Mouse (Mus musculus): Measurements from ENCODE around the gene Snx11. TPM values are rescaled to one million over a fixed set of nuclear protein-coding genes. Genes with fewer than 3 reads are reported as not detected.
"Not testable (repeated sequence)": the region's sequence is repeated elsewhere in the genome, so short reads cannot be mapped to it uniquely, and the experiment has no call there.

The Snx11 gene
- total RNA-seq, 2 experiments from 2014 or later, result 14.6 to 15.1 TPM

GRCm38 (mm10) chr11:96796586-96796985 is 19.2 kb upstream of the Snx11 start:
- no peak for DNase-seq
- intact Hi-C loops (cut with DNase I), result no loop called here

- no peak for DNase-seq
- intact Hi-C loops (cut with DNase I), result no loop called here
These were observed 18.7 kb upstream of the Snx11 start for GRCm38 (mm10) chr11:96796081-96796480.

- intact Hi-C loops (cut with DNase I), result no loop called here
- DNase-seq, result no peak
These were observed 18.1 kb upstream of the Snx11 start for GRCm38 (mm10) chr11:96795491-96795890.

GRCm38 (mm10) chr11:96790681-96791080 is 13.3 kb upstream of the Snx11 start:
- intact Hi-C loops (cut with DNase I), result no loop called here
- DNase-seq, result no peak

- no peak for DNase-seq
- intact Hi-C loops (cut with DNase I), result loop anchor here (2.0 kb wide), 1 partner anchor 37 kb away; no protein-coding TSS in a partner anchor
These were observed 12.6 kb upstream of the Snx11 start for GRCm38 (mm10) chr11:96789990-96790389.

- DNase-seq, result peak; percentile 93 to 95
- intact Hi-C loops (cut with DNase I), result loop anchor here (2.0 kb wide), 1 partner anchor 38 kb away; no protein-coding TSS in a partner anchor
These were observed 11.8 kb upstream of the Snx11 start, which contains the start of gene Cbx1 for GRCm38 (mm10) chr11:96788871-96789795. Gene Cbx1 (plus strand): TSS chr11:96789127.

GRCm38 (mm10) chr11:96786731-96787450 is 9.5 kb upstream of the Snx11 start:
- DNase-seq, result no peak
- intact Hi-C loops (cut with DNase I), result no loop called here

- DNase-seq, result peak; percentile 58 to 80
- intact Hi-C loops (cut with DNase I), result not testable (repeated sequence)
These were observed 7.5 kb upstream of the Snx11 start for GRCm38 (mm10) chr11:96784847-96785246.

GRCm38 (mm10) chr11:96781425-96781824 is 4.1 kb upstream of the Snx11 start:
- intact Hi-C loops (cut with DNase I), result no loop called here
- no peak for DNase-seq

GRCm38 (mm10) chr11:96780306-96780705 is 2.9 kb upstream of the Snx11 start:
- intact Hi-C loops (cut with DNase I), result no loop called here
- no peak for DNase-seq

GRCm38 (mm10) chr11:96778061-96778627 is 785 bp upstream of the Snx11 start:
- intact Hi-C loops (cut with DNase I), result loop anchor here (5.0 kb wide), 2 partner anchors 84 to 139 kb away; partner anchors contain the start of gene Cdk5rap3
- DNase-seq, result not testable (repeated sequence)

- DNase-seq, result no peak
- intact Hi-C loops (cut with DNase I), result loop anchor here (5.0 kb wide), 2 partner anchors 86 to 141 kb away; partner anchors contain the start of gene Cdk5rap3
These were observed 1.3 kb downstream of the Snx11 start for GRCm38 (mm10) chr11:96776068-96776467.

GRCm38 (mm10) chr11:96775665-96776064 is 1.7 kb downstream of the Snx11 start:
- intact Hi-C loops (cut with DNase I), result loop anchor here (5.0 kb wide), 2 partner anchors 87 to 142 kb away; partner anchors contain the start of gene Cdk5rap3
- no peak for DNase-seq

- no peak for DNase-seq
- intact Hi-C loops (cut with DNase I), result loop anchor here (5.0 kb wide), 2 partner anchors 87 to 142 kb away; partner anchors contain the start of gene Cdk5rap3
These were observed 2.3 kb downstream of the Snx11 start for GRCm38 (mm10) chr11:96775063-96775462.

- DNase-seq, result no peak
- intact Hi-C loops (cut with DNase I), result no loop called here
These were observed 2.8 kb downstream of the Snx11 start for GRCm38 (mm10) chr11:96774536-96774935.

GRCm38 (mm10) chr11:96772413-96772812 is 4.9 kb downstream of the Snx11 start:
- intact Hi-C loops (cut with DNase I), result no loop called here
- DNase-seq, result no peak

GRCm38 (mm10) chr11:96771274-96771975 is 5.9 kb downstream of the Snx11 start:
- intact Hi-C loops (cut with DNase I), result no loop called here

GRCm38 (mm10) chr11:96768240-96768639 is 9.1 kb downstream of the Snx11 start:
- DNase-seq, result no peak
- intact Hi-C loops (cut with DNase I), result no loop called here

More at GRCm38 (mm10) chr11:96771274-96771975, 5.9 kb downstream of the Snx11 start:
- DNase-seq, result no peak

- intact Hi-C loops (cut with DNase I), result no loop called here
- no peak for DNase-seq
These were observed 10.3 kb downstream of the Snx11 start for GRCm38 (mm10) chr11:96767096-96767495.

GRCm38 (mm10) chr11:96766555-96766954 is 10.8 kb downstream of the Snx11 start:
- intact Hi-C loops (cut with DNase I), result no loop called here

More at GRCm38 (mm10) chr11:96766555-96766954, 10.8 kb downstream of the Snx11 start:
- no peak for DNase-seq
